Mouse (Mus musculus): ENCODE results near the gene Mtrex.

The Mtrex gene

DNA sequence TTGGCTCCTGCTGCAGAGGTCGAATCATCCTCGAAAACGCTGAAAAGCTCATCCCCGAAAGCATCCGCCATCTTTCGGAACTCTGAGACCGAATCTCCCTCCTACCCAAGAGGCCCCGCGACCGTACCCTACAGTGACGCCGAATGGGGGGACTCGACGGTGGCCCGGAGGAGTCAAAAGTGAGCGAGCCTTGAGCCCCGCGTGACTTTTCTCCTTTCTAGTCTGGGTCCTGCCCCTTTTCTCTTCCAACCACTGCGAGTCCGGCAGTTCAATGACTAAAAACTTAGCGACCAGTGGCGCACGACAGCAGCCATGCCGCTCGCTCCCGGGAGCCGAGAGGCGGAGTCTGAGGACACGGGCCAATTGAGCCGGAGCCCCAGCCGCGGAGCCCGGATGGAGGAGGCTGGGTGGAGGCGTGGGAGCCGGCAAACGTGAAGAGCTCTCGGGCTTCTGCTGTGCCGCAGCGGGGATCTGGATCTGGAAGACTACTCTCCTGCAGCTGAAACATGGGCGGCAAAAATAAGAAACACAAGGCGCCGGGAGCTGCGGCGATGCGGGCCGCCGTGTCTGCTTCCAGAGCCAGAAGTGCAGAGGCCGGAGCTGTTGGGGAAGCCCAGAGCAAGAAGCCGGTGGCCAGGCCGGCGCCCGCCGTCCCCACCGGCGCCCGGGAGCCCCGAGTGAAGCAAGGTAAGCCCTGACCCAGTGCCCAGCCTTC is at the start of gene Mtrex, which contains the start of gene Dhx29:
Gene Mtrex, minus strand, starts transcription at position 112 of the 715 bp plus-strand sequence.
Gene Dhx29, plus strand, starts transcription at position 168 of the 715 bp plus-strand sequence.
- peak; percentile 96 to 98 for DNase-seq

DNA sequence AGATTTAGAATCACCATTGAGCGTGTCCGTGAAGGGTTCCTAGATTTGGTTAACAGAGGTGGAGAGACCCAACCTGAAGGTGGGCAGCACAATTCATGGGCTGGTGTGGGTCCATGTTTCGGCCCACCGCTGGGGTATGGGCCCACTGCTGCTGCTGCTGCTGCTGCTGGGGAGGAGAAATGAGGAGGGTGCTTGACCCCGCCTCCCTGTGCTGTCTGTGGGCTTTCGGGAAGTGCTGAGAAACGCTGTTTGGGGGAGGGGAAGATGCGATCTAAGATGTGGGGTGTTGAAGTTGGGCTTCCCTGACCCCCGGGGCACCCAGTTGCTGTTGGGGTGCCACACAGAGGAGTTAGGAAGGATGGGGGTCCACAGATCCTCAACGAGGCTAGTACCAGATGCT is 49.5 kb upstream of the Mtrex start:
- peak in 1 of 2 experiments; percentile 24 for DNase-seq

DNA sequence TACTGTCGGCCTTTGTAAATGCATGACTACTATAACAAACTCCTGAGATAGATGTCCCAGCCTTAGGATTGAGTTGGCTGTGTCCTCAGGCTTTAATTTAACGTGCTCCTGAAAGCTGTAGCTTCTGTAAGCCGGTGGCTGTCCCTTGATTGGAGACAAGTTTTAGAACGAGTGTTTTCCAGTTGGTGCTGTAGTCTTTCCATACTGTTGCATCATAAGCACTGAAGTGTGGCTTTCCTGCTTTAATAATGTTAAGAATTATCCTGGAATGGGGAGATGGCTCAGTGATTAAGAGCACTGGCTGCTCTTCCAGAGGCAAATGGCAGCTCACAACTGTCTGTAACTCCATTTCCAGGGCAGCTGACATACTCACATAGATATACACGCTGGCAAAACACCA is 40.1 kb upstream of the Mtrex start:
- no peak for DNase-seq

DNA sequence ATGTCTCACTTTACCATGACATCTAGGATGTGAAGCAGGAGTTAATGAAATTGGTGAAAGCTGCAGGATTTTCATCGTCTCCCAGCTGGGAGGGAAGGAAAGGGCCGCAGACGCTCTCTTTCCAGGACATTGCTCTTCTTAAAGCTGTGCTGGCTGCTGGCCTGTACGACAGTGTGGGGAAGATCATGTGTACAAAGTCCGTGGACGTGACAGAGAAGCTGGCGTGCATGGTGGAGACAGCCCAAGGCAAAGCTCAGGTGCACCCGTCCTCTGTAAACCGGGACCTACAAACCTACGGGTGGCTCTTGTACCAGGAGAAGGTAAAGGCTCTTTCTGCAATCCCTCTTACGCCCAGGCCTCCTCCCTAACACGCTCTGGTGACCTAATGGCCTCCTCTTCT is 37.2 kb upstream of the Mtrex start:
- no peak for DNase-seq

DNA sequence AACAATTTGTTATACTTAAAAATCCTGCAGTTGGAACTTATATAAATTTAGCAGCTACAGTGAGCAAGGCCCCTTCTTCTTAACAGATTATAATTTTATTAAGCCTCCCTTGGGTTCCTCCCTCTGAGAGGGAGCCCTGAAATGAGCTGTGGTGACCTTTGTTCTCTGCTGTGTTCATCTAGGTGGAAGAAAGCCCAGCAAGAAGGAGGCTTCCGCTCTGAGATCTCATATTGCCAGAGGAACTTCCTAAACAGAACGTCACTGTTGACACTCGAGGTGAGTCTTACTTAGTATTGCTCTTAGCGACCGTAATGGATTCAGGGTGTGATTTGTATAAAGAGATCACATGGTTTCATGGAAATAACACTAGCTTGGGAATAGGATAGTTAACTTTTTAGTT is 35.9 kb upstream of the Mtrex start:
- DNase-seq: no peak

DNA sequence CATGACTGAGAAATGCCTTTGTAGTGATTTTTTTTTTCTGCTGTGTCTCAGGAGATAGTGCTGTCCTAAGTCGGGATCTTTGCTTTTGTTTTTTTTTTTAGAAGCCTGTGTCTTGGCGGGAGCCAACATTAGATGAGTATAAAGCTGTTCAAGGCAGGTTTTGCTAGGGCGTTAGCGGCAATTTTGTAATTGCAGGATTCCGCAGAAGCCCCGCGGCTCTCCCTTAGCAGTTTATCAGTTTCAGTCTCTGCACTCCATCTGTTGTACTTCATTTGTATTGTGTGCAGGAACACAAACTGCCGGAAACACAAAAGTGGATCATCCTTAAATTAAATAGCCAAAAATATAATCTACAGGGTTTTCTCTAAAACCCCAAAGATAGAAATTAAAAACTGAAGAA is 26.9 kb upstream of the Mtrex start:
- no peak for DNase-seq

DNA sequence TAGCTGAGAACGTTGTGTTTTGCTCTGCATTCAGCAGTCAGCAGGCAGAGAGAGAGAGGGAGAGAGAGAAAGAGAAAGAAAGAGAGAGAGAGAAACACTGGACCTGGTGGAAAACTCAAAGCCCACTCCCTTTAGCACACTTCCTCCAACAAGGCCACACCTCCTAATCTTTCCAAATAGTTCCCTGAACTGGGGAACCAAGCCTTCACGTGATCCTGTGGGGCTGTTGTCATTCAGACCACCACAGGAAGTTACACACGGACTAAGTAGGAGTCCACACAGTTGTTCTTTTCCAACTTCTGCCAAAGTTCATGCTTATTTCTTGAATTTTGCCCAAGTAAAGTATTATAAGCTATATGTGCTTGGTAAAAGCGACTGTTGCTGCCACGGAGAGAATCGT is 18.7 kb upstream of the Mtrex start:
- no peak for DNase-seq

DNA sequence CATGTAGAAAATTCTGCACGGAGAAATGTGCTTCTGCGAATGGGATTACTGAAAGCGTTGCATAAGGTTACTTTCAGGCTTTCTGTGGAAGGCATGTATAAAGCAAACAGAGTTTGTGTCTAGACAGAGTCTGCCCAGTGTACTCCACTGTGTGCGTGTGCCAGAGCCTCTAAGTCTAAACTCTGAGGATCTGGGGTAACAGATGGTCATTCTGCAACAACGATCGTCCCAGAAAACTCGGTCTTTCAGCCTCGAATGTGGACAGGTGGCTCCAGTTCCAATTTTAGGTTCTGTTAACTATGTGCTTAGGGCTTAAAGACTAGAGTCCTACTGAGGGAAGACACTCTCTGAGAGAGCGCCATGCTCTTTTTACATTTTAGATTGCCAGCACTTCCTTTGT is 18.1 kb upstream of the Mtrex start:
- DNase-seq: no peak

DNA sequence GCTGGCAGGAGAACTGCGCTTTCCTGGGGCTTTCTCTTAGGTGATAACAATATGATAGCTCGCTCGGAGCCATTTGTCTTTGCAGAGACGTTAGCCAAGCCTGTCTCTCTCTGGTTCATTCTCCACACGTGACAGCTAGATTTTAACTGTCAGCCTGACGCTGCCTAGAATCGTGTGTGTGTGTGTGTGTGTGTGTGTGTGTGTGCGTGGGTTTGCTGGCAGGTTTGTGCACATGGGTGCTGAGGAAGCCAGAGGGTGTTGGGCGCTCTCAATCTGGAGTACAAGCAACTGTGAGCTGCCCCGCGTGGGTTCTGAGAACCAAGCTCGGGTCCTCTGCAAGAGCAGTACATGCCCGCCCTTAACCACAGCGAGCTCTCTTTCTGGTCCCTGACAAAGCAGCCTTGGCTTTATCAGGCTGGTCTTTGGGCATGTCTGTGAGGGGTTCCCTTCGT is 14.7 kb upstream of the Mtrex start:
- DNase-seq: no peak

DNA sequence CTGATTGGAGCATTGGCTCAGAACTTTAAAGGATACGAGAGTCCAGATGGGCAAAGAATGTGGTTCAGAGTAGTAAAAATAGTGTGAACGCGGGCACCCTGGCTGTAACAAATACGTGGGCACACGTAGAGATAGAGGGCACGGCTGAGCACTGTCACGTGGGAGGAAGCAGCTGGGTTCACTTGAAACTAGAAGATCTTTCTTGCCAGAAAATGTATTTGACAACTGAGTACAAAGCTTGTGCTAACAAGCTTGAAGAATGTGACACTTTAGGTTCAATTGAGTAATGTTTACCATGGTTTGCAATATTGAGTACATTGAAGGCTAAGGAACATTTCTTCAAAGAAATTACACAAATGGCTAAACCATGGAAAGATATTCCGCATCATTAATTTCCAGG is 10.9 kb upstream of the Mtrex start:
- no peak for DNase-seq

DNA sequence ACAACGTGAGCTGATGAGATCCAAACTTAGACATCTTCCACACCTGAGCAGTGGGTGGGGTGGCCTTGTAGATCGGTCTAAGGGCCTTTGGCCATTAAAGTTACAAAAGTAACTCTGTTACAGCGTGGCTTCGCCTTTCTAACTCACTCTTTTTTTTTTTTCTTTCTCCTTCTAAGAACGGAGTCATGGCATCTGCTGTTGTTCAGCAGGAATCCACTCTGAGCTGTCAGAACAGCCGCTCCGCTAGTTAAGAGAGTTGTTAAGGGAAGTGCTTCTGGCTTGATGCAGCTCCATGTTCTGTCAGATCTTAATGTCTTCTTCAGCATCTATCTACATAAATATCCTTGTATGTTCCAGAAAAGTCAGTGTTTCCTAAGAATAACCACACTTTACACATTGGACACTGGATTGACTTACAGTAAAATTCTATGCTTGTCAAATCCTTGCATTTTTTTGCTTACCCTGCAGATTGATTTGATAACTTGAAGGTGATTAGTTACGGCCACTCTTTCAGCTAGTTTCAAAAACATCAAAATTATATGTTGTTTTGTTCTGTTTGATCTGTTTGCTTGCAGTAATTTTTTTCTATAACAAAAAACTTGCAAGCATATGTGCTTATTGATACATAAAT is 955 bp upstream of the Mtrex start:
- no peak for DNase-seq

DNA sequence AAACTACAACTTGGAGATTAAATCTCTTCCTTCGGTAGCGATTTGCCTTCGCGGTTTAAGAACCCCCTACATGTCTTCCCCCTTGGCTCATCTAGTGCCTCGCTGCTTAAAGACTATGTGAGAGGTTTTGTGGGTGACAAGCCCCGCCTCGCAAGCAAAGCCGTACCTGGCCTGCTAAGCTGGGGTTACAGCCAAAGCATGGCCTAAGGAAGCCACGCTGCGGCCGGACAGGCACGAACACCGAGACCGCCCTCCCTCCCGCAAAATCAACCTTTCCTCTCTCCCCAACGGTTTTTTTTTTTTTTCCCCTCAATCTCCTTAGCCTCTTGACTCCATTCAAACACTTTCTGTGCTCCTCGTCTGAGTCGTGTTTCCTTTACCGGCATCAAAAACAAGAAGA is 402 bp downstream of the Mtrex start:
- DNase-seq: peak; percentile 29 to 50

DNA sequence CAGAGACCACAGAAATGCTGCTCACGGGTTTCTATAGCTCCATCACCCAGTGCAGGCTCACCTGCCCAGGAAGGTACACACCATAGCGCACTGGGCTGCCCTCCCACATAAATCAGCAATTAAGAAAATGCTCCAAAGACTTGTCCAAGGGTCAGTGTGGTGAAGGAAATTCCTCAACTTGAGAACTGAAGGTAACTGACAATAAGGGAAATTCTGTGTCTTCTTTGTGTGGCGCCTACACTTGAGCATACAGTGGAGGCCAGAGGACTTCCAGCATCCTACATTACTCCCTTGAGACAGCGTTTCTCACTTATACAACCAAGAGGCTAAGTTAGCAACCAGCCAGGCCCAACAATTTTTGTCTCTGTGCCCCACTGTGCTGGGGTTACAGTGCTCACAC is 1.2 kb downstream of the Mtrex start:
- DNase-seq: no peak

DNA sequence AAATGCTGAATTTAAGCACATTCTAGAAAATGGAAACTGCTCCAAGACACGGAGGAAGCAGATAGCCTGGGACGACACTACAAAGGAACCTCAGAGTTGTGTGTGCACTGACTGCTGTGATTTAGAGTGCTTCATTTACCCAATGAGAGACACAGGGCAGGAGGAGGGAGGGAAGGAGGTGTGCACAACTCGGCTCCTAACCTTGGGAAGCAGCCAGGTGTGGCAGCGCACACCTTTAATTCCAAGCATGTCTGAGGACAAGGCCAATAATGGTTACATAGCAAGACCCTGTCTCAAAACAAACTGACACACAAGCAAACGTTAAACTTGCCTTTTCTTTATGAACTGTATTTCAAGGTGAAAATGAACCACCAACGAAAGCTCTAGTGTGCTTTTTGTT is 1.9 kb downstream of the Mtrex start:
- DNase-seq: no peak

DNA sequence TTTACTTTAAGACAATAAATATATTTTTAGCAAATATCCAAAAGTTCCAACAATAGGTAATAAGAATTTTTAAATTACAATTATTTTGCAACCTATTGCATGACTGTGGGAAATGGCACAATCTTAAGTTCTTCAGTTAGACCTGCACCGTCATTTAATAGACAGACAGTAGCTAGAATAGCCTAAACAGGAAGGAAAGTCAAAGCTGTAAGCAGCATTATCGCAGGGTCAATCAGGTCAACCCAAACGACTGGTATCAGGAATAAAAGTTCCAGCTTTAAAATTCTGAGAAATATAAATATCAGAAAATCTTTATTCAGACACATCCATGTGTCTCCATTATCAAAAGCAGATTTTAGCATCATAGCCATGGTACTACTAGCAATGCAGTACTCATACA is 6.3 kb downstream of the Mtrex start:
- DNase-seq: no peak

DNA sequence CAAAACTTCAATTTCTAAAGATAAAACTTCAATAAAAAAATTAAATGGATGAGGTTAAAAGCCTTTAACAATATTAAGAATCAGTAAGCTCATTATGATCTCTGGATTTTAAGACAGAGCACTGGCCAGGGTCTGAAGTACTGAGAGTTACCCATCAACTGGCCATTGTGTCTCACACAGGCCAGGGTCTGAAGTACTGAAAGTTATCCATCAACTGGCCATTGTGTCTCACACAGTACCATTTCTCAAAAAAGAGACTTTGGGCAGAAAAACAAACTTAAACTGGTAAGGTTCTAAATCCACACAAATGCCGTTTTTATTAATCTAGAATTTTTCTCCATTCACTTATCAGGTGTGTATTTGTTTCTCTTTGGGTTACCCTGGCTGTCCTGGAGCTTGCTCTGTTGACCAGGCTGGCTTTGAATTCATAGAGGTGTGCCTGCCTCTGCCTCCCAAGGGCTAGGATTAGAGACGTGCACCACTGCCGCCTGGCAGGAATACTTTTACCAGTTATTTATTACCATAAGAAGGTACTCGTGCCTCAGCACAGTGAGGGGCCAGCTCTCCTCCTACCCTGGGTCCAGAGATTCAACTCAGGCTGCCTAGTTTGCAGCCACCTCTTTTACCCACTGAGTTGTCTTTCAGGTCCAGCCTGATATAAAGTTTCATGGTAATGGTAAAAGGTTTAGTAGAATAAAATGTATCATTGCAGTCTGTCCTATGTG is 7.9 kb downstream of the Mtrex start:
- no peak for DNase-seq

DNA sequence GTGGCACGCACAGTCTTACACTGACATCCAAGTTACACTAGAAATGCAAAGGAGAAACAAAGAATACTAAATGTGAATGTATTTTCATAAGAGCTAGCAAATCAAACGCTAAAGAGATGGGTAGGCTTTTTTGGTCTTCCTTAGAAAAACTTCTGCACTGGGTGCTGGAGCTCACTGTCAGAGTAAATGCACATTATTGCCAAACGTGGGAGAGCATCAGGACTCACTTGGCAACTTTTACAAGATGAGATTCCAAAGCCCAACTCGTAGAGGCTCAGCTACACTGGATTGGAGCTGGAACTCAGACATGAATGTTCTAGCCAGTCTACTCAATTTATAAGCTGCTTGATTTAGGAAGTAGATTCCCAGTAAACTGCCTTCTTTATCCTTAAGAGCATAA is 16.8 kb downstream of the Mtrex start:
- no peak for DNase-seq

DNA sequence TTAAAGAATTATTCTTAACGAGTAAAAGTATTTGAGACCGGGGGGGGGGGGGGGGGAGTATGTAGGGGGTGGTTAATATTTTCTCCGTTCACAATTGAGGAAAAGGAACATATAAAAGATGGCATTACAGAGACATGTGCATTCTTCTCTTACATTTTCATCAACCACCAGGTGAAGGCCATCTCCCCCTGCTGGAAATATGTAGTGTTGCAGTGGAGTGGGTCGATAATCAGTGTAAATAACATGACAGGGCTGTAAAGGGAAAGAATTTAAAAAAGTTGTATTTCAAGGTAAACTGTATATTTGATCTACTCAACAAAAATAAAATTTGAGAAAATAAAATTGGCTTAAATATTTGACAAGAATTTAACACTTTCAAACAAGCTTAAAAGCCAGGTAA is 17.5 kb downstream of the Mtrex start:
- DNase-seq: peak; percentile 11

DNA sequence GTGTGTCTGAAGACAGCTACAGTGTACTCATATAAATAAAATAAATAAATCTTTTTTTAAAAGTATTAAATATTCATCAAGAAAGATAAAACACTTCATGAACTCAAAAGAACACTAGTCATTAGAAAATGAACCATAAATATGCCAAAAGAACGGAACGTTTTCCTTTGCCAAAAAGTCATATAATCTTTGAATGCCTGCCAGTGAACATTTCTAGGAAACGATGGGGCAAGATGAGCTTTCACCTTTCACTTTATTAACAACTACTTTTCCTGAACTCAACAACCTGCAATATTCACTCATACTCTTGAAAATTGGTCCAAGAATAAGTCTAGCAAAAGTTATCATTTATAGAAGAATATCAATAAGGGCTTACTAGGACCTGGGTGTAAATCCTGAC is 25.0 kb downstream of the Mtrex start:
- DNase-seq: no peak

DNA sequence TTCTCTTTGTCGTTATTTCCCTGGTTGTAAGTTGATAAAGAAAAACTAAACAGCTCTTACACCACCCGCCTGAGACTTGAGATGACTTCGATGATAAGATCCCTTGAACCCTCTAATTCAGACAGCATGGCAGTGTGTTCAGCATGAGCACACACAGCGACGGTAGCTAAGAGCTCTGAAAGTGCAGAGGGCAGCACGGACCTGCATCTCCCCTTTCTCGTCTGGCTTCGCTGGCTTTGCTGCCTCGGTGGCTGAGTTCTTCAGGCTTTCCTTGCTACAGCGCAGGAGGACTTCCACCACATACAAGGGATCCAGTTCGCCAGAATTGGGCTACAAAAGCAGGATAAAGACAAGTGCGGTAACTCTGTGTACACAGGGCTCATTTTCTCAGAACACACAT is 40.0 kb downstream of the Mtrex start:
- no peak for DNase-seq

DNA sequence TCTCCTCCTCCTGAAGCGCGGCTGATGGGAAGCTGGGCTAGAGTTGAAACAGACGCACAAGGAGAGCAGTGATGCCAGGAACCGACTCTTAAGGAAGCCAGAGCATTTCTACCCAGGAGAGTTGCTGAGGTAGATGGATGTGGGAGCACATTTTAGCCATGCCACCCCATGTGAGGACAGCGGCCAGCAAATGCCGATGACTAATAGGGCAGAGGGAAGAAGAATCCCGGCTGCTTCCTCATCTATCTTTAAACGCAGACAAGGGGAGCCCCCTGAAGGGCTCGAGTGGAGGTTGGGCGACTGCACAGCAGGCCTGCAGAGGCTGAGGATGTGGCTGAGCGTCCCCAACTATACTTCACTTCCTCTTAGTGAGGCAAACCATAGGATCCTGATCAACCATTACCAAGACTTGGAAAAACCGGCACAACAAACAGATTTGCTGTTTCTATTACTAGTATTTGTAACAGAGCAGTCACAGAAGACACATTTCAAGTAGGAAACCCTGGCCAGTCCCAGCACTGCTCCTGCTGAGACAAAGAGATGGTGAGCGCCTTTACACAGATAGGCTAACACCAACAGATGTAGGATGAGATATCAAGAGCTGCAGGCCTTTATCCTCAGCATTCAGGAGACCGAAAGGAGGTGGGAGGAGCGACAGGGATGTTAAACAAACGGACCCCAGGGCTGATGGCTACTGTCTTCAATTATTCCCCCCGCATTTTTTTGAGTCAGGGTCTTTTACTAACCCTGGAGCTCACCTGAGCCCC is 55.5 kb downstream of the Mtrex start:
- DNase-seq: no peak

DNA sequence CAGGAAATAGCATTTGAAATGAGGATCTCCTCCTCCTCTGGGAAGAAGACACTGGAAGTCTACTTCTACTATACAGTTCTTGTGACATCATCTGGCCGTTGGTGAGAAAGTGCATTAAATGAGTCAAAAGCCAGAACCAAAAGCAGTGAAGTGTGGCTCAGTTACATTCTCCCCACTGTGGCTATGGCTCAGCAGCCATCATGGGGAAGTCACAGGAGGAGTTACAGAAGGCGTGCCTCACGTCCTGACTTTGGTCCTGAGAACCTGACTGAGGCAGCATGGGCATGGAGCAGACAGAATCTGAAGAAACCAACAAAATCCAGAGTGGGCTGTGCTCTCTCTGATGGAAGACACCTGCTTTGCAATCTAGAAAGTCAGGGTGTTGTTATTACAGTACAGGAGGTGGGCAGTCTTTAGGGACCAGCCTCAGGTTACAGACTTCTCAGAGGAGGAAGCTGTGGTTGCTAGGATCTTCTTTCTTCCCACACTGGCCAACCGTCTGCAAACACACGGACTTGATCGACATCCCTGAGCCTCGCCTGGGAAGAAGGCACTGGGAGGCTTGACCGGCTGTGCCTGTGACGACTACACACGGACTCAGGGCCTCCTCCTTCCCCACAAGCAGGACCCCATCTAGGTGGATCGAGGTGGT is 57.0 kb downstream of the Mtrex start:
- DNase-seq: no peak

DNA sequence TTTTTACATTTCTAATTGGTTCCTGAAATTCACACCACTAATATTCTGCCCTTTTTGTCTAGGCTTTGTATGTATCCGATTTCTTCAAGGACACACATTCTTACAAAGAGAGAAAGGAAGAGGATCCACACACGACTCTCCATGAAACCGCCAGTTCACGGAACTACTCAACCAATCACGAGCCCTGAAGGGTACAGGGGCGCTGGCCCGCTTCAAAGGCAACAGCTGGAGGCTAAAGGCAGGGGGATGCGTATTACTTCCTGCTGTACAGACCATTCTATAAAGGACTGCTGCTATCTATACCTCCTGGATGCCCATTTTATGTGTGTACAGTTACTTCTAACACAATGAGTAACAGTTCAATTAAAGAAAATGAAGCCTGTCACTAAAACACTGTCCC is 59.8 kb downstream of the Mtrex start:
- no peak for DNase-seq

Measured in thymus, postnatal 36 days (tissue).